Mouse (Mus musculus) midbrain, embryonic 12.5 days (tissue): Measurements from ENCODE around the gene Kat8. TPM values are rescaled to one million over a fixed set of nuclear protein-coding genes. Genes with fewer than 3 reads are reported as not detected.

ENCODE experiments used
- ATAC-seq: fragments of 200-750 bp; cut with Nextera tagmentation; 2 replicates; pipeline ENCODE4 v1.8.0; 2017; ENCODE audit warnings: low read depth, moderate TSS enrichment, moderate library complexity; ENCODE audit not compliant: low FRiP score
- H3K27ac ChIP-seq: fragments of 300-500 bp; sonication (generic); replicated peaks from 2 replicates; pipeline ENCODE4 v1.5.1; 2016; ENCODE audit warnings: mild to moderate bottlenecking
- H3K27me3 ChIP-seq: fragments of 300-500 bp; sonication (generic); 2 replicates; pipeline ENCODE4 v1.6.1; 2016; ENCODE audit warnings: mild to moderate bottlenecking
- H3K36me3 ChIP-seq: fragments of 300-500 bp; sonication (generic); 2 replicates; pipeline ENCODE4 v1.6.1; 2016
- H3K4me1 ChIP-seq: fragments of 300-500 bp; sonication (generic); 2 replicates; pipeline ENCODE4 v1.6.1; 2016
- H3K4me2 ChIP-seq: fragments of 300-500 bp; sonication (generic); replicated peaks from 2 replicates; pipeline ENCODE4 v1.6.1; 2016; ENCODE audit warnings: mild to moderate bottlenecking, moderate library complexity
- H3K4me3 ChIP-seq: fragments of 300-500 bp; sonication (generic); 2 replicates; pipeline ENCODE4 v1.5.1; 2016; ENCODE audit warnings: mild to moderate bottlenecking
- H3K9ac ChIP-seq: fragments of 300-500 bp; sonication (generic); replicated peaks from 2 replicates; pipeline ENCODE4 v1.6.1; 2016; ENCODE audit warnings: mild to moderate bottlenecking, moderate library complexity
- H3K9me3 ChIP-seq: fragments of 300-500 bp; sonication (generic); 2 replicates; pipeline ENCODE4 v1.6.1; 2016; ENCODE audit warnings: mild to moderate bottlenecking
- WGBS: fragments of 180-500 bp; shearing (Covaris S2); methylation state at CpG from one replicate; pipeline ENCODE4 v1.1.7; 2016; 5-methylcytosine and 5-hydroxymethylcytosine counted together
- polyA plus RNA-seq: library from polyadenylated mRNA; unstranded; fragments of >200 nt; fragmentation: Nextera tagmentation; extraction: Ambion mirVana; gene quantifications from 2 replicates; pipeline ENCODE4 v1.2.1, GENCODE M21; 2016

Kat8 gene
- polyA plus RNA-seq, result 54.4 and 55.2 TPM in 2 replicates

- H3K4me3 ChIP-seq, result peak within 1 kb of the TSS; percentile 99
- no peaks in the 10 kb centered on the region for H3K9me3 ChIP-seq
- 1% methylated on average over 40 of the region's 40 CpGs for WGBS
- H3K4me1 ChIP-seq, result peaks cover 12% of the 10 kb centered on the region
- peak within 1 kb of the TSS; percentile 76 for H3K27ac ChIP-seq
- ATAC-seq, result peak; percentile 95
- H3K4me2 ChIP-seq, result peak within 1 kb of the TSS; percentile 78
- H3K27me3 ChIP-seq, result no peaks in the 10 kb centered on the region
- peak within 1 kb of the TSS; percentile 85 for H3K9ac ChIP-seq
- H3K36me3 ChIP-seq, result peaks cover 45% of the 10 kb centered on the region
These were observed at the start of gene Kat8 for GRCm38 (mm10) chr7:127912190-127912871. Gene Kat8 (plus strand): TSS chr7:127912516.

- Histone ChIP-seq H3K4me3 (no peak overlapping the region), H3K9me3 (no peaks in the 10 kb centered on the region), H3K4me2 (no peak overlapping the region), H3K27me3 (no peaks in the 10 kb centered on the region), H3K9ac (no peak overlapping the region), H3K4me1 (0 out of 2 replicates have a peak, but pooled peaks cover 4% of the 10 kb centered on the region), H3K27ac (no peak overlapping the region), H3K36me3 (peaks cover 53% of the 10 kb centered on the region)
- no peak for ATAC-seq
- WGBS, result 93% methylated on average over 12 of the region's 12 CpGs
These were observed 45.9 kb upstream of the Kat8 start for GRCm38 (mm10) chr7:127866434-127866833.

DNA sequence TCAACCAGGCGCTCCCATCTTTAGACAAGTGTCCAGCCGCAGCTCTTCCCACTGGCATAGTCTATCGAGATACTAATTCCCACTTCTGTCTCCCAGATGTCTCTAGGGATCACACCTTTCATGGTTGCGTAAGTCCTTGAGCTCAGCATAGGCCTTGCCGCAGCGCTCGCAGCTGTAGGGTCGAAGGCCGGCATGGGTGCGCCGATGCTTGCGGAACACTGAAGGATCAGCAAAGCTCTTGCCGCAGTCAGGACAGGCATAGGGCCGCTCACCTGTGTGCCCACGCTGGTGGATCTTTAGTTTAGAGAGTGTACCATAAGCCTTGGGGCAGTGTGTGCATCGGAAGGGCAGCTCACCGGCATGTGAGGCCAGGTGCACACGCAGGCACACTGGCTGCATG lies 44.7 kb upstream of the Kat8 start:
- no peaks in the 10 kb centered on the region for H3K27me3 ChIP-seq

GRCm38 (mm10) chr7:127869149-127869810 lies 43.0 kb upstream of the Kat8 start:
- Histone ChIP-seq H3K4me2 (no peak overlapping the region), H3K4me1 (peaks cover 16% of the 10 kb centered on the region), H3K36me3 (peaks cover 69% of the 10 kb centered on the region), H3K9me3 (no peaks in the 10 kb centered on the region), H3K4me3 (no peak overlapping the region), H3K27ac (no peak overlapping the region), H3K27me3 (no peaks in the 10 kb centered on the region), H3K9ac (no peak overlapping the region)
- 66% methylated on average over 3 of the region's 3 CpGs for WGBS
- no peak for ATAC-seq

More for the DNA sequence above, 44.7 kb upstream of the Kat8 start:
- no peak for ATAC-seq
- Histone ChIP-seq H3K4me1 (0 out of 2 replicates have a peak, but pooled peaks cover 4% of the 10 kb centered on the region), H3K9ac (no peak overlapping the region), H3K9me3 (no peaks in the 10 kb centered on the region), H3K4me2 (no peak overlapping the region), H3K36me3 (peaks cover 59% of the 10 kb centered on the region), H3K27ac (no peak overlapping the region), H3K4me3 (no peak overlapping the region)
- 98% methylated on average over 18 of the region's 18 CpGs for WGBS

DNA sequence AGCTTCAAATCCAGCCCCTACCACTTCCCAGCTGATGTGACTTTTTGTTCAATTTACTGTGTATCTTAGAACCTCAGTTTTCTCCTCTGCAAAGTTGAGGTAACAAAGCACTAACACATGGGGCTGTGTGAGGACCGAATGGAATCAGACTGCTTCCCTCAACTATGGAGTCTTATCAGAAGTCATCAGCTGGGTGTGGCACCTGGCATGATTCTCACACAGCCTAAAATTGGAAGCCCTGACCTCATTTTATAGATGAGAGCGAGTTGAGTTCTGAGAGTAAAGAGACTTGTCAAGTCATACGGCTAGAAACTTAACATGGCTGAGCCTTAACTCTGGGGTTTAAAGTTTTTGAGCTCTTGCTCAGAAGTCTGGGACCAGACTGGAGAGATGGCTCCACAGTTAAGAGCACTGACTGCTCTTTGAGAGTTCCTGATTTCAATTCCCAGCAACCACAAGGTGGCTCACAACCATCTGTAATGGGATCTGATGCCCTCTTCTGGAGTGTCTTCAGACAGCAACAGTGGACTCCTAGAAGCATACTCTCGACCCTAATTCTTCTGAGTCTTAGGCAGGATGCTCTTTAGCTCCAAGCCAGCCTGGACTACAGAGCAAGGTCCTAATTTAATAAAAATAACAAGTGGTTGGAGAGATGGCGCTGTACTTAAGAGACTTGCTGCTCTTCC lies 42.0 kb upstream of the Kat8 start:
- Histone ChIP-seq H3K9me3 (no peaks in the 10 kb centered on the region), H3K27me3 (no peaks in the 10 kb centered on the region), H3K4me2 (no peak overlapping the region), H3K27ac (no peak overlapping the region), H3K4me3 (no peak overlapping the region), H3K4me1 (peaks cover 20% of the 10 kb centered on the region), H3K36me3 (peaks cover 59% of the 10 kb centered on the region), H3K9ac (no peak overlapping the region)
- no peak for ATAC-seq
- 83% methylated on average over 5 of the region's 5 CpGs for WGBS

DNA sequence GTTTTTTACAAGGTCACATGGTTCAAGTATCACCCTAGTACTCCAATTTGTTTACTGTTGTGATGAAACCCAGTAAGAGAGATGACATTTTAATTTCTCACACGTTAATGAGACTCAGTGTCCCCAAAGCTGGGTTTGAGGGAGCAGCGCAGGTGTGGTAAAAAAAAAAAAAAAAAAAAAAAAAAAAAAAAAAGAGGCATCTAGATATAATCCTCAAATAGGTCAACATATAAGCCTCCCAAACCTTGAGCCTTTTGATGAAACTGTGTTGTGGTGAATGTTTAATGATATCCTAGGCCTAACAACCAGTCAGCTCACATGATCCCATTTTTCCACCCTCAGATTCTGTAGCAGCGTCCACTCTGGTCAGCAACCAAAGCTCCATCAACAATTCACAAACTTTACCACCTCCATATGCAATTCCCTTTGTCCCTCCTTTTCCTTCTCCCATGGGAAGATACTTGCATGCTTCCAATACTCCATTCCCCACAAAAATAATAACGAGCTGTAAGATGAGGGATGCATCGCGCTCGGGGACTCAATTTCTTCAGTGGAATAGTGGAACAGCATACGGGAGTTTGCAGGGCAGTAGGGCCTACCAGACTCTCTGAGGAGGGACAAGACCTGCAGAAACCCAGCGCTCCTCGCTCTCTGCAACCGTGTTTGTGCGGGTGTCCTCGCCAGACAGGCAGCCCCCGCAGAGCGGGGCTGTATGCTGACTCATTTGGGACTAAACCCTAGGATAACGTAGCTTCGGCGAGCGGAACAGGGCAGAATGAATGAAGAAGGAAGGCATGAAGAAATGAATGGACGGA lies 37.3 kb upstream of the Kat8 start:
- no peaks in the 10 kb centered on the region for H3K27me3 ChIP-seq
- peak overlapping the region; percentile 97 for H3K4me3 ChIP-seq
- WGBS, result 4% methylated on average over 20 of the region's 20 CpGs
- ATAC-seq, result peak; percentile 44; the same call in 1 of the 2 replicates
- peaks cover 51% of the 10 kb centered on the region for H3K36me3 ChIP-seq
- H3K27ac ChIP-seq, result peak overlapping the region; percentile 100
- no peaks in the 10 kb centered on the region for H3K9me3 ChIP-seq
- peak overlapping the region; percentile 91 for H3K4me2 ChIP-seq
- H3K9ac ChIP-seq, result peak overlapping the region; percentile 96
- peaks cover 26% of the 10 kb centered on the region for H3K4me1 ChIP-seq

- peaks cover 52% of the 10 kb centered on the region for H3K36me3 ChIP-seq
- H3K27me3 ChIP-seq, result no peaks in the 10 kb centered on the region
- H3K4me3 ChIP-seq, result peak overlapping the region; percentile 97
- H3K4me2 ChIP-seq, result peak overlapping the region; percentile 91
- H3K9ac ChIP-seq, result peak overlapping the region; percentile 96
- peak overlapping the region; percentile 100 for H3K27ac ChIP-seq
- WGBS, result under 1% methylated on average over 34 of the region's 43 CpGs
- H3K9me3 ChIP-seq, result no peaks in the 10 kb centered on the region
- peak; percentile 95 for ATAC-seq
- H3K4me1 ChIP-seq, result peaks cover 26% of the 10 kb centered on the region
These were observed 36.7 kb upstream of the Kat8 start for GRCm38 (mm10) chr7:127875627-127876001.

DNA sequence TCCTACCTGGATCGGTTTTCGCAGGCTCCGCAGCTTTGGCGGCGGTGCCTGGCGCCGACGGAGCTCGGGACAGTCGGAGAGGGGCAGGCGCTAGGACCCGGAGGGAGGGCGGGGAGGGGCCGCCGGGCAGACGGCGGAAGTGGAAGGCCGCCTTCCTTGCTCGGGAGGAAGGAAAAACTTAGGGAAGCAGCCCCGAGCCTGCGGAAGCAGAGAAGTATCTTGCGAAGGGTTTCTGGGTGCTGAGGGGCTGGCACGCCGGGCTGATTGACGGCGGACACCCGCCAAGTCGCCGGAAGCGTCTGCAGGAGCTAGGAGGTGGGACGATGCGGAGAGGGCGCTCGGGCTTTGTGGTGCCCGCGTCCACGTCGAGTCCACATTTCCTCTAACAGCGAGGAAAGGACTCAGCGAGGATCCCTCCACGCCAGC lies 36.3 kb upstream of the Kat8 start, which contains the start of gene Zfp646:
Gene Zfp646, plus strand, starts transcription at position 181 of the 426 bp plus-strand sequence.
- Histone ChIP-seq H3K9ac (peak within 1 kb of the TSS; percentile 96), H3K4me2 (peak within 1 kb of the TSS; percentile 91), H3K4me3 (peak within 1 kb of the TSS; percentile 97), H3K27me3 (no peaks in the 10 kb centered on the region), H3K27ac (peak within 1 kb of the TSS; percentile 100), H3K4me1 (peaks cover 26% of the 10 kb centered on the region), H3K36me3 (peaks cover 55% of the 10 kb centered on the region), H3K9me3 (no peaks in the 10 kb centered on the region)
- ATAC-seq, result peak; percentile 87
- under 1% methylated on average over 41 of the region's 41 CpGs for WGBS

- Histone ChIP-seq H3K9me3 (no peaks in the 10 kb centered on the region), H3K9ac (peak within 1 kb of the TSS; percentile 96), H3K27me3 (no peaks in the 10 kb centered on the region), H3K4me1 (peaks cover 26% of the 10 kb centered on the region), H3K36me3 (peaks cover 59% of the 10 kb centered on the region), H3K4me2 (peak within 1 kb of the TSS; percentile 91), H3K4me3 (peak within 1 kb of the TSS; percentile 97), H3K27ac (peak within 1 kb of the TSS; percentile 100)
- ATAC-seq, result peak; percentile 68
- WGBS, result under 1% methylated on average over 60 of the region's 60 CpGs
These were observed 35.6 kb upstream of the Kat8 start, which contains the start of gene Zfp668 for GRCm38 (mm10) chr7:127876467-127877348. Gene Zfp668 (minus strand): TSS chr7:127876828.

DNA sequence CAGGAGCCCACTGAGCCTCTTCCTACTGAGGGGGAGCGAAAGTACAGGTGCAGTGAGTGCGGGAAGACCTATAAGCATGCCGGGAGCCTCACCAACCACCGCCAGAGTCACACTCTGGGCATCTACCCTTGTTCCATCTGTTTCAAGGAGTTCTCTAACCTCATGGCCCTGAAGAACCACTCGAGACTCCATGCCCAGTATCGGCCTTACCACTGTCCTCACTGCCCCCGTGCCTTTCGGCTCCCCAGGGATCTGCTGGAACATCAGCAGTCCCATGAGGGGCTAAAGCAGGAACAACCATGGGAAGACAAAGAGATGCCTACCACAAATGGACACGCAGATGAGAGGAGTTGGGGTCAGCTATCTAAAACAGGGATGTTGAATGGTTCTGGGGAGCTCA lies 33.0 kb upstream of the Kat8 start:
- H3K4me3 ChIP-seq, result no peak overlapping the region
- H3K27ac ChIP-seq, result no peak overlapping the region
- H3K9ac ChIP-seq, result no peak overlapping the region
- no peak overlapping the region for H3K4me2 ChIP-seq
- H3K36me3 ChIP-seq, result peaks cover 66% of the 10 kb centered on the region
- no peak for ATAC-seq
- no peaks in the 10 kb centered on the region for H3K9me3 ChIP-seq
- WGBS, result 98% methylated on average over 9 of the region's 9 CpGs
- peaks cover 31% of the 10 kb centered on the region for H3K4me1 ChIP-seq
- H3K27me3 ChIP-seq, result no peaks in the 10 kb centered on the region
